Mouse (Mus musculus) CH12.LX (cell line): ENCODE data around the gene Capg.

Experiments
- CTCF ChIP-seq, 2 experiments: IDR thresholded peaks in 1 of 2; conservative IDR thresholded peaks in 1 of 2; 2 replicates each; pipeline ENCODE4 v1.5.1; 2011 to 2012; ENCODE audit warnings: low read depth in 2 of 2, low read length in 2 of 2, improper control_type of control experiment in 1 of 2, inconsistent platforms in 1 of 2, mild to moderate bottlenecking in 1 of 2, moderate library complexity in 1 of 2
- GABPA ChIP-seq: IDR thresholded peaks from 2 replicates; pipeline ENCODE4 v1.6.1; 2012; ENCODE audit warnings: low read depth, low read length, improper control_type of control experiment, inconsistent platforms; ENCODE audit not compliant: insufficient replicate concordance
- POLR2A ChIP-seq: IDR thresholded peaks from 2 replicates; pipeline ENCODE4 v1.6.1; 2011; ENCODE audit warnings: low read depth, mild to moderate bottlenecking, improper control_type of control experiment, low read length
- POLR2AphosphoS2 ChIP-seq: IDR thresholded peaks from 2 replicates; pipeline ENCODE4 v1.6.1; 2011; ENCODE audit warnings: low read depth, low read length, improper control_type of control experiment
- SMC3 ChIP-seq: IDR thresholded peaks from 2 replicates; pipeline ENCODE4 v1.6.1; 2011; ENCODE audit warnings: low read depth, low read length, improper control_type of control experiment
- UBTF ChIP-seq: IDR thresholded peaks from 2 replicates; pipeline ENCODE4 v1.6.1; 2012; ENCODE audit warnings: low read depth, mild to moderate bottlenecking, inconsistent platforms, low read length, improper control_type of control experiment, moderate library complexity
- USF1 ChIP-seq: IDR thresholded peaks from 2 replicates; pipeline ENCODE4 v1.6.1; 2014; ENCODE audit warnings: low read depth, mild to moderate bottlenecking, inconsistent platforms, low read length, improper control_type of control experiment
- USF2 ChIP-seq: conservative IDR thresholded peaks from 2 replicates; pipeline ENCODE4 v1.6.1; 2011; ENCODE audit warnings: low read depth, low read length, improper control_type of control experiment
- ZMIZ1 ChIP-seq: IDR thresholded peaks from 2 replicates; pipeline ENCODE4 v1.6.1; 2012; ENCODE audit warnings: low read depth, mild to moderate bottlenecking, inconsistent platforms, low read length, improper control_type of control experiment

DNA sequence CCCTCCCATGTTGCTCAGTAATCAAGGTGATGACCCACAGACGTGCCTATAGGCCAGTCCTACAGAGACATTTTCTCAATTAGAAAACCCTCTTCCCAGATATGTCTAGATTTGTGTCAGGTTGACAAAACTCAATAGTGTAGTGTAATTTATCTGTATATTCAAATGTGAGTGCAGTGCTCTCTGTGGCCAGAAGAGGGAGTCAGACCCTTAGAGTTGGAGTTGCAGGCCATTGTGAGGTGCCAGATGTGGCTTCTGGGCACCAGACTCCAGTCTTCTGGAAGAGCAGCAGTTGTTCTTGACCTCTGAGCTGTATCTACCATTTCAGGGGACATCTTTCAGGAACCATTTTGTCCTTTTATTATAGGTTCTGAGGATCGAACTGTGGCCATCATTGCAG is 2.9 kb downstream of the Capg start:
- TF ChIP-seq POLR2A (no peak), USF1 (no peak), ZMIZ1 (no peak), CTCF (conservative IDR thresholded peaks at IDR 0.05 in 1 of 2, IDR thresholded peaks at IDR 0.05 in 1 of 2; ENCODE audit: low read depth in 2 of 2, low read length in 2 of 2) (peak; percentile 46 to 49), UBTF (no peak), SMC3 (no peak), POLR2AphosphoS2 (no peak), GABPA (no peak), USF2 (no peak)
